Mouse (Mus musculus) lung, adult 2 months (tissue): ENCODE measurements around the gene Krtcap3.

Experiments
- CTCF ChIP-seq: fragments of 200-500 bp; IDR thresholded peaks from 2 replicates; pipeline ENCODE4 v1.5.1; 2011; ENCODE audit warnings: mild to moderate bottlenecking, low read length, control low read depth; ENCODE audit not compliant: insufficient read depth
- POLR2A ChIP-seq: fragments of 200-500 bp; IDR thresholded peaks from 2 replicates; pipeline ENCODE4 v1.6.1; 2011; ENCODE audit warnings: low read depth, mild to moderate bottlenecking, control low read depth, low read length, borderline replicate concordance; ENCODE audit errors: extremely low read depth

GRCm38 (mm10) chr5:31254901-31255300 is 3.4 kb downstream of the Krtcap3 start:
- TF ChIP-seq CTCF (no peak), POLR2A (no peak)
